ENCODE assay signal across 15 mouse cellular contexts in genomic region chr5:146818906-146819623, GRCm38 (mm10). TPM values are rescaled to one million over a fixed set of nuclear protein-coding genes. Genes with fewer than 3 reads are reported as not detected.
DNase-seq lines count a peak whose midpoint lies in the region; ATAC-seq and TF ChIP-seq lines count a peak whose summit lies in the region.
"Had no signal": no experiment of that assay in that cellular context is flagged by ENCODE, and none has a peak within 500 bp of the region (broad histone marks: within the 10 kb centered on the region; RNA-seq: fewer than 3 reads in every experiment).

No protein-coding gene starts in this region.

- no peak overlapping the region for H3K4me2 ChIP-seq in liver, postnatal 0 days (ENCODE audit: low read depth, low read length)
- H3K4me2 ChIP-seq in liver, embryonic 11.5 days, result no peak overlapping the region
- H3K4me2 ChIP-seq in midbrain, embryonic 13.5 days (replicated peaks), result no peak overlapping the region
- H3K4me2 ChIP-seq: heart, embryonic 15.5 days; liver, embryonic 13.5 days; neural tube, embryonic 12.5 days had no signal

- H3K27me3 ChIP-seq in liver, postnatal 0 days (ENCODE audit: insufficient read depth, low read length), result no peaks in the 10 kb centered on the region
- H3K27me3 ChIP-seq in liver, embryonic 11.5 days (replicated peaks; ENCODE audit: control insufficient read depth, insufficient read depth, low read length), result no peaks in the 10 kb centered on the region
- no peaks in the 10 kb centered on the region for H3K27me3 ChIP-seq in Patski
- no peaks in the 10 kb centered on the region for H3K27me3 ChIP-seq in midbrain, embryonic 13.5 days
- H3K27me3 ChIP-seq: heart, embryonic 15.5 days; liver, embryonic 13.5 days; neural tube, embryonic 12.5 days had no signal

- WGBS in liver, postnatal 0 days (ENCODE audit: insufficient replicate concordance), result 70% methylated on average over 8 of the region's 8 CpGs
- 85% methylated on average over 8 of the region's 8 CpGs for WGBS in liver, embryonic 11.5 days
- WGBS in midbrain, embryonic 13.5 days, result 79% methylated on average over 8 of the region's 8 CpGs

- no peaks in the 10 kb centered on the region for H3K9me3 ChIP-seq in liver, postnatal 0 days (ENCODE audit: low read length)
- no peaks in the 10 kb centered on the region for H3K9me3 ChIP-seq in liver, embryonic 11.5 days (ENCODE audit: control insufficient read depth, low read length)
- no peaks in the 10 kb centered on the region for H3K9me3 ChIP-seq in midbrain, embryonic 13.5 days
- H3K9me3 ChIP-seq: forebrain, embryonic 10.5 days; heart, embryonic 15.5 days; liver, embryonic 13.5 days; neural tube, embryonic 12.5 days had no signal

- H3K4me3 ChIP-seq in liver, postnatal 0 days (ENCODE audit: low read depth, low read length), result no peak overlapping the region
- H3K4me3 ChIP-seq in liver, embryonic 11.5 days (ENCODE audit: low read depth, low read length), result no peak overlapping the region
- H3K4me3 ChIP-seq in bone marrow macrophage, adult 2 months (ENCODE audit: insufficient read depth, low read length), result no peak overlapping the region
- H3K4me3 ChIP-seq in midbrain, embryonic 13.5 days (replicated peaks), result no peak overlapping the region
- H3K4me3 ChIP-seq: forebrain, embryonic 10.5 days; heart, embryonic 15.5 days; liver, embryonic 13.5 days; neural tube, embryonic 12.5 days had no signal

- no peak for TF ChIP-seq EP300 in liver, postnatal 0 days (IDR thresholded peaks at IDR 0.05; ENCODE audit: low read depth)

- TF ChIP-seq CTCF in liver, postnatal 0 days (IDR thresholded peaks at IDR 0.05; ENCODE audit: low read depth), result no peak
- no peak for TF ChIP-seq CTCF in Patski (IDR thresholded peaks at IDR 0.05)
- no peak for TF ChIP-seq CTCF in bone marrow macrophage, adult 2 months (IDR thresholded peaks at IDR 0.05; ENCODE audit: low read depth, low read length)

- CTCF ChIA-PET in Patski (lab: Charles Lee), result interaction anchor here (0.8 to 1.4 kb wide), 4 partner anchors 11 to 97 kb away, joined by 3 to 9 read pairs (median 3); no protein-coding TSS in a partner anchor

- H3K4me1 ChIP-seq in liver, postnatal 0 days (ENCODE audit: insufficient read depth), result no peaks in the 10 kb centered on the region
- H3K4me1 ChIP-seq in liver, embryonic 11.5 days (replicated peaks; ENCODE audit: control insufficient read depth, insufficient read depth, low read length), result no peaks in the 10 kb centered on the region
- H3K4me1 ChIP-seq in bone marrow macrophage, adult 2 months (ENCODE audit: control insufficient read depth, insufficient read depth, low read length), result peaks cover 23% of the 10 kb centered on the region
- no peaks in the 10 kb centered on the region for H3K4me1 ChIP-seq in midbrain, embryonic 13.5 days (replicated peaks)
- H3K4me1 ChIP-seq: forebrain, embryonic 10.5 days; heart, embryonic 15.5 days; neural tube, embryonic 12.5 days had no signal

- no peak overlapping the region for H3K9ac ChIP-seq in liver, postnatal 0 days (replicated peaks)
- no peak overlapping the region for H3K9ac ChIP-seq in liver, embryonic 11.5 days (ENCODE audit: low read depth, low read length)
- no peak overlapping the region for H3K9ac ChIP-seq in midbrain, embryonic 13.5 days (replicated peaks)
- H3K9ac ChIP-seq: heart, embryonic 15.5 days; liver, embryonic 13.5 days; neural tube, embryonic 12.5 days had no signal

- TF ChIP-seq POLR2A in bone marrow macrophage, adult 2 months (IDR thresholded peaks at IDR 0.05; ENCODE audit: borderline replicate concordance, low read depth, low read length), result no peak

- ATAC-seq in liver, postnatal 0 days, result peak; percentile 31; the same call in 1 of the 2 replicates
- no peak for ATAC-seq in liver, embryonic 11.5 days (replicated peaks; ENCODE audit: low FRiP score)
- peak; percentile 82 for ATAC-seq in Patski
- ATAC-seq in megakaryocyte progenitor cell, adult 5-6 weeks (replicated peaks; ENCODE audit: poor library complexity), result peak; percentile 51
- no peak for ATAC-seq in midbrain, embryonic 13.5 days

- in situ Hi-C loops in Patski (cut with MboI; ENCODE audit: low pct_unique_long_range_greater_than_20kb), result no loop called here

- DNase-seq in liver, postnatal 0 days, result no peak
- DNase-seq in liver, embryonic 11.5 days (ENCODE audit: low spot score), result no peak
- peak; percentile 48 for DNase-seq in Patski (ENCODE audit: low read depth, low spot score)
- DNase-seq in gastrocnemius, adult 18-20 months (ENCODE audit: low spot score), result no peak
- DNase-seq: cerebellum, adult 11-12 months; gastrocnemius, postnatal 10 days; liver, embryonic 13.5 days; right cerebral cortex, postnatal 4 days; thymus, adult 2 months had no signal

- no peaks in the 10 kb centered on the region for H3K36me3 ChIP-seq in liver, postnatal 0 days (replicated peaks; ENCODE audit: insufficient read depth, low read length)
- H3K36me3 ChIP-seq in liver, embryonic 11.5 days (ENCODE audit: control insufficient read depth, insufficient read depth, low read length), result no peaks in the 10 kb centered on the region
- H3K36me3 ChIP-seq in midbrain, embryonic 13.5 days, result no peaks in the 10 kb centered on the region
- H3K36me3 ChIP-seq: forebrain, embryonic 10.5 days; heart, embryonic 15.5 days; liver, embryonic 13.5 days; neural tube, embryonic 12.5 days had no signal

- H3K27ac ChIP-seq in liver, postnatal 0 days (ENCODE audit: low read depth), result peak overlapping the region; percentile 6; the same call in 1 of the 2 replicates
- H3K27ac ChIP-seq in liver, embryonic 11.5 days (ENCODE audit: low read depth, low read length), result no peak overlapping the region
- H3K27ac ChIP-seq in bone marrow macrophage, adult 2 months (ENCODE audit: insufficient read depth, low read depth, low read length), result peak overlapping the region; percentile 37
- H3K27ac ChIP-seq in midbrain, embryonic 13.5 days, result no peak overlapping the region
- H3K27ac ChIP-seq: forebrain, embryonic 10.5 days; heart, embryonic 15.5 days; liver, embryonic 13.5 days; neural tube, embryonic 12.5 days had no signal

- POLR2A ChIA-PET in Patski (lab: Charles Lee), result interaction anchor here (0.6 kb wide), 1 partner anchor 25 kb away, joined by 4 read pairs; no protein-coding TSS in a partner anchor

RNA-seq across cellular contexts. Expression of gene Rpl21, which starts 13.6 kb away (rescaled TPM):
- polyA plus RNA-seq in liver, postnatal 0 days (2015; fragmentation: Nextera tagmentation; extraction: Ambion mirVana), result 281 and 298 TPM in 2 replicates
- 719 and 772 TPM in 2 replicates for polyA plus RNA-seq in liver, embryonic 11.5 days (2014; fragmentation: Nextera tagmentation; extraction: Ambion mirVana)
- 581 TPM for polyA plus RNA-seq in Patski (2021)
- 45.4 and 142 TPM in 2 replicates for polyA plus RNA-seq in bone marrow macrophage, adult 2 months (2012; ENCODE audit: insufficient read depth, insufficient read length, missing spikeins)
- total RNA-seq in megakaryocyte progenitor cell, adult 5-6 weeks (2015), result 2,785 and 2,819 TPM in 2 replicates
- total RNA-seq in megakaryocyte progenitor cell, adult 5-6 weeks (2017), result 2,136 and 2,277 TPM in 2 replicates
- 371 and 386 TPM in 2 replicates for polyA plus RNA-seq in midbrain, embryonic 13.5 days (2015; fragmentation: Nextera tagmentation; extraction: Ambion mirVana)
- 100 to 1,000 TPM; 133 to 155 TPM for total RNA-seq in gastrocnemius, adult 18-20 months (2021)

RNA-seq across cellular contexts. Expression of gene Usp12, which starts 24.3 kb away (rescaled TPM):
- 6.8 and 6.9 TPM in 2 replicates for polyA plus RNA-seq in liver, postnatal 0 days (2015; fragmentation: Nextera tagmentation; extraction: Ambion mirVana)
- 11.1 and 12.8 TPM in 2 replicates for polyA plus RNA-seq in liver, embryonic 11.5 days (2014; fragmentation: Nextera tagmentation; extraction: Ambion mirVana)
- polyA plus RNA-seq in Patski (2021), result 135 TPM
- polyA plus RNA-seq in bone marrow macrophage, adult 2 months (2012; ENCODE audit: insufficient read depth, insufficient read length, missing spikeins), result 33.6 and 36.2 TPM in 2 replicates
- total RNA-seq in megakaryocyte progenitor cell, adult 5-6 weeks (2015), result 14.2 and 16.4 TPM in 2 replicates
- 35.3 and 50.1 TPM in 2 replicates for total RNA-seq in megakaryocyte progenitor cell, adult 5-6 weeks (2017)
- 11.9 and 13.8 TPM in 2 replicates for polyA plus RNA-seq in midbrain, embryonic 13.5 days (2015; fragmentation: Nextera tagmentation; extraction: Ambion mirVana)
- total RNA-seq in gastrocnemius, adult 18-20 months (2021), result 10 to 100 TPM; 16.4 to 17.9 TPM

RNA-seq across cellular contexts. Expression of gene Rasl11a, which starts 25.8 kb away (rescaled TPM):
- 3.0 and 3.1 TPM in 2 replicates for polyA plus RNA-seq in liver, postnatal 0 days (2015; fragmentation: Nextera tagmentation; extraction: Ambion mirVana)
- polyA plus RNA-seq in liver, embryonic 11.5 days (2014; fragmentation: Nextera tagmentation; extraction: Ambion mirVana), result 4.3 and 4.9 TPM in 2 replicates
- 630 TPM for polyA plus RNA-seq in Patski (2021)
- not detected in 2 replicates for polyA plus RNA-seq in bone marrow macrophage, adult 2 months (2012; ENCODE audit: insufficient read depth, insufficient read length, missing spikeins)
- 0.47 TPM in 1 of 2 replicates, not detected in the other for total RNA-seq in megakaryocyte progenitor cell, adult 5-6 weeks (2015)
- total RNA-seq in megakaryocyte progenitor cell, adult 5-6 weeks (2017), result not detected in 2 replicates
- 11.0 and 12.5 TPM in 2 replicates for polyA plus RNA-seq in midbrain, embryonic 13.5 days (2015; fragmentation: Nextera tagmentation; extraction: Ambion mirVana)
- total RNA-seq in gastrocnemius, adult 18-20 months (2021), result 1 to 10 TPM; 1.7 to 1.8 TPM

Comparison
In these comparisons a context has a peak if more than half of its experiments do, and no peak if none do; other contexts are left out.
1. ATAC-seq: peak in liver, postnatal 0 days (single experiment), Patski (single experiment) and megakaryocyte progenitor cell, adult 5-6 weeks (single experiment); none in liver, embryonic 11.5 days (single experiment) and midbrain, embryonic 13.5 days (single experiment).
2. H3K27ac ChIP-seq: peak in liver, postnatal 0 days (single experiment) and bone marrow macrophage, adult 2 months (single experiment); none in liver, embryonic 11.5 days (single experiment) and midbrain, embryonic 13.5 days (single experiment).
3. RNA of gene Rasl11a, which starts 25.8 kb away (polyA plus RNA-seq): 630 TPM in Patski (single experiment); 11.0 to 12.5 TPM in midbrain, embryonic 13.5 days, 4.3 to 4.9 TPM in liver, embryonic 11.5 days, 3.0 to 3.1 TPM in liver, postnatal 0 days and not detected in bone marrow macrophage, adult 2 months; every median in the first group is over 10 times any median in the second.